Mouse (Mus musculus) kidney, adult 18-20 months (tissue): ENCODE measurements around the gene Dnmt3a.
A peak's percentile ranks its signal among the peaks of the same experiment; 100 is the strongest.
"Not testable (repeated sequence)": the region's sequence is repeated elsewhere in the genome, so short reads cannot be mapped to it uniquely, and the experiment has no call there.

ENCODE experiments used
- DNase-seq: peaks from one replicate; pipeline ENCODE4 v3.0.0; 2021

Gene Dnmt3a

GRCm38 (mm10) chr12:3919423-3919822 is 113.6 kb downstream of the Dnmt3a start:
- DNase-seq, result no peak

- peak; percentile 74 for DNase-seq
These were observed 120.3 kb downstream of the Dnmt3a start for GRCm38 (mm10) chr12:3926127-3926526.

GRCm38 (mm10) chr12:3928841-3929240 is 123.0 kb downstream of the Dnmt3a start:
- DNase-seq, result no peak

- not testable (repeated sequence) for DNase-seq
These were observed 124.5 kb downstream of the Dnmt3a start for GRCm38 (mm10) chr12:3930090-3930865.

GRCm38 (mm10) chr12:3942026-3942425 is 136.2 kb downstream of the Dnmt3a start:
- DNase-seq, result no peak

GRCm38 (mm10) chr12:3944454-3945073 is 138.8 kb downstream of the Dnmt3a start:
- DNase-seq, result no peak

- DNase-seq, result no peak
These were observed 141.7 kb downstream of the Dnmt3a start for GRCm38 (mm10) chr12:3947503-3947902.

- no peak for DNase-seq
These were observed 148.8 kb downstream of the Dnmt3a start, which contains the start of gene Pomc for GRCm38 (mm10) chr12:3954651-3955050. Gene Pomc (plus strand): TSS chr12:3954951.

- no peak for DNase-seq
These were observed 149.6 kb downstream of the Dnmt3a start for GRCm38 (mm10) chr12:3955371-3955770.

GRCm38 (mm10) chr12:3956351-3956750 is 150.5 kb downstream of the Dnmt3a start:
- DNase-seq, result no peak

GRCm38 (mm10) chr12:3959791-3960543 is 154.2 kb downstream of the Dnmt3a start:
- peak; percentile 84 for DNase-seq

- DNase-seq, result no peak
These were observed 154.7 kb downstream of the Dnmt3a start for GRCm38 (mm10) chr12:3960553-3960952.
